Mouse (Mus musculus): ENCODE measurements around the gene Hnrnpl.

- TF ChIP-seq CTCF (IDR thresholded peaks at IDR 0.05; ENCODE audit: low read depth) (no peak), EP300 (IDR thresholded peaks at IDR 0.05; ENCODE audit: low read depth) (no peak)
Observed at GRCm38 (mm10) chr7:28801451-28801850, 6.9 kb upstream of the Hnrnpl start.
